Mouse (Mus musculus) megakaryocyte, embryonic 14.5 days (primary cell): Measurements from ENCODE around the gene Cd63. TPM values are rescaled to one million over a fixed set of nuclear protein-coding genes. Genes with fewer than 3 reads are reported as not detected.

Source experiments
- H3K27me3 ChIP-seq: replicated peaks from 2 replicates; pipeline ENCODE3; 2012; ENCODE audit warnings: inconsistent platforms
- H3K36me3 ChIP-seq: replicated peaks from 2 replicates; pipeline ENCODE3; 2012; ENCODE audit warnings: low read length, inconsistent platforms, mixed read lengths
- H3K4me1 ChIP-seq: 2 replicates; pipeline ENCODE4 v1.6.1; 2012; ENCODE audit warnings: inconsistent platforms
- H3K4me3 ChIP-seq: replicated peaks from 2 replicates; pipeline ENCODE3; 2012; ENCODE audit warnings: moderate library complexity, mild to moderate bottlenecking, inconsistent platforms
- H3K9me3 ChIP-seq: 2 replicates; pipeline ENCODE4 v1.6.1; 2012; ENCODE audit warnings: inconsistent platforms
- FLI1 ChIP-seq: IDR thresholded peaks from 2 replicates; pipeline ENCODE4 v1.6.1; 2012; ENCODE audit warnings: low read length, inconsistent platforms, mixed read lengths
- GATA1 ChIP-seq: IDR thresholded peaks from 3 replicates; pipeline ENCODE4 v1.6.1; 2012; ENCODE audit warnings: mixed read lengths, low read length, inconsistent platforms, borderline replicate concordance
- polyA plus RNA-seq: library from polyadenylated mRNA; stranded (reverse); fragments of >175 nt; gene quantifications from 2 replicates; pipeline ENCODE4 v1.2.3, GENCODE M21; 2012; ENCODE audit warnings: low replicate concordance; ENCODE audit not compliant: insufficient read depth

Gene Cd63
- polyA plus RNA-seq, 1 experiment = 57.2 TPM

DNA sequence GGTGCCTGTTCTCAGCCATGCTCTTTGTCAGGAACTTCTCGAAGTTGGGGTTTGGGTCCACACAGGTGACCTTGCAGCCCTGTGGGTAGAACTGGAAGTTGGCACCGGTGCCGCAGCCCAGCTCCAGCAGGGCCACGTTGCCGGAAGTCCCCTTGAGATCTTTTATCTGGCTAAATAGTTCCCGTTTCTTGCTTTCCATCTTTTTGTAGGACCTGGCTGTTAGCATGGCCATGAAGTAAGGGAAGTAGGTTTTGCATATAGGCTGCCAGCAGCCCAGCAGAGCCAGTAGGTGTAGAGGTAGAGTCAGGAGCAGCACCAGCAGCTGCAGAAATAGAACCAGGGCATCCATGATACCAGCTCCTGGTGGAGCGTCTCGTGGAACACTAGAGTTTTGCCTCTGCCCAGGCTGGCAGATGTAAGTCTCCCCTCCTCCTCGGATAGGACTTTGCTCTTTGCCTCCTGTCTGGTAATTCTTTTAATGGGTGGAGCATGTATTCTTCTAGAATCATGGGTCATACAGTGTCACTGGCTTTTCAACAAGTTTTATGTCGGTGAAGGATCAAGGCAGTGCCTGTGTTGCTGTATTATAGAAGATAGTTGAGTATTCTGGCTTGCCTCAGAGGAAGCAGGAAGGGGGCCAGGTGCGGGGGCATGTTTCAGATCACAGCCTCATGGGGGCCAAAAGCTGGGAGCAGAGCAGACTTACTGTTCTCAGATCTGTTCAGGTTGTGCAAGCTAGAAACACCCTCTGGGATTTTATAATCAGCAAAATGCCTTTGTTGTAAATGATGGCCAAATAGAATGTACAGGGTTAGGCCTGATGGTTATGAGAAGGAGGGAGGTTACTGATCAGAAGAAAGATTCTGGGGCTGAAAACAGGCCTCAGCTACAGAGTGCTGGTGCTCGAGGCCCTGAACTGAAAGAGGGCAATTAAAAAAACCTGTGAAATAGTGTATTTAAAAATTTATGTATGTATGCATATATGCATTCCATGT lies 60.1 kb downstream of the Cd63 start, which contains the start of gene Mettl7b:
Gene Mettl7b, minus strand, starts transcription at position 399 of the 995 bp plus-strand sequence.
- no peak within 1 kb of the TSS for H3K4me3 ChIP-seq
- peaks cover 20% of the 10 kb centered on the region for H3K4me1 ChIP-seq
- H3K36me3 ChIP-seq = no peaks in the 10 kb centered on the region
- no peak for TF ChIP-seq FLI1
- TF ChIP-seq GATA1 = no peak
- H3K9me3 ChIP-seq = no peaks in the 10 kb centered on the region; the same call in 1 of the 2 replicates
- peaks cover 36% of the 10 kb centered on the region for H3K27me3 ChIP-seq

Other genes starting within 250 kb of the Cd63 start
- 0.36 TPM in 1 of 2 replicates, not detected in the other for gene Suox, start 226.9 kb upstream of the Cd63 start, polyA plus RNA-seq
- 3.1 and 11.0 TPM in 2 replicates for gene Rab5b, start 204.7 kb upstream of the Cd63 start, polyA plus RNA-seq
- 0.20 TPM in 1 of 2 replicates, not detected in the other for gene Pmel, start 196.8 kb upstream of the Cd63 start, polyA plus RNA-seq
- 3.6 and 5.7 TPM in 2 replicates for gene Cdk2, start 196.0 kb upstream of the Cd63 start, polyA plus RNA-seq
- 2.8 and 4.7 TPM in 2 replicates for gene Dgka, start 156.1 kb upstream of the Cd63 start, polyA plus RNA-seq
- gene Pym1, start 153.1 kb upstream of the Cd63 start, polyA plus RNA-seq = 123 and 134 TPM in 2 replicates
- gene Mmp19, start 110.1 kb upstream of the Cd63 start, polyA plus RNA-seq = 3.4 TPM in 1 of 2 replicates, not detected in the other
- gene Dnajc14, start 96.9 kb upstream of the Cd63 start, polyA plus RNA-seq = 13.4 and 18.2 TPM in 2 replicates
- 0.95 and 2.0 TPM in 2 replicates for gene Tmem198b, start 96.6 kb upstream of the Cd63 start, polyA plus RNA-seq
- gene Sarnp, start 83.7 kb upstream of the Cd63 start, polyA plus RNA-seq = 13.5 TPM in 1 of 2 replicates, not detected in the other
- 13.9 TPM in 1 of 2 replicates, not detected in the other for gene Ormdl2, start 79.3 kb upstream of the Cd63 start, polyA plus RNA-seq
- 0.18 TPM in 1 of 2 replicates, not detected in the other for gene Gdf11, start 9.3 kb upstream of the Cd63 start, polyA plus RNA-seq
- gene Rdh5, start 21.9 kb downstream of the Cd63 start, polyA plus RNA-seq = 15.8 and 37.7 TPM in 2 replicates
- gene Bloc1s1, start 23.0 kb downstream of the Cd63 start, polyA plus RNA-seq = 56.5 and 587 TPM in 2 replicates
- 1.1 and 1.9 TPM in 2 replicates for gene Itga7, start 32.8 kb downstream of the Cd63 start, polyA plus RNA-seq
- gene Mettl7b, start 60.0 kb downstream of the Cd63 start, polyA plus RNA-seq = not detected in 2 replicates
- not detected in 2 replicates for gene Olfr9, start 88.4 kb downstream of the Cd63 start, polyA plus RNA-seq
- not detected in 2 replicates for gene Olfr763, start 109.8 kb downstream of the Cd63 start, polyA plus RNA-seq
- not detected in 2 replicates for gene Olfr764-ps1, start 138.9 kb downstream of the Cd63 start, polyA plus RNA-seq
- gene Olfr765, start 149.0 kb downstream of the Cd63 start, polyA plus RNA-seq = not detected in 2 replicates
- not detected in 2 replicates for gene Olfr766-ps1, start 168.0 kb downstream of the Cd63 start, polyA plus RNA-seq
- not detected in 2 replicates for gene Olfr767, start 181.9 kb downstream of the Cd63 start, polyA plus RNA-seq
- gene Olfr768, start 198.4 kb downstream of the Cd63 start, polyA plus RNA-seq = 2.6 TPM in 1 of 2 replicates, not detected in the other
- gene Olfr769, start 216.9 kb downstream of the Cd63 start, polyA plus RNA-seq = not detected in 2 replicates
- gene Olfr770, start 238.0 kb downstream of the Cd63 start, polyA plus RNA-seq = not detected in 2 replicates